Comparison of ENCODE assay signal across 21 mouse cellular contexts in the genomic region with DNA sequence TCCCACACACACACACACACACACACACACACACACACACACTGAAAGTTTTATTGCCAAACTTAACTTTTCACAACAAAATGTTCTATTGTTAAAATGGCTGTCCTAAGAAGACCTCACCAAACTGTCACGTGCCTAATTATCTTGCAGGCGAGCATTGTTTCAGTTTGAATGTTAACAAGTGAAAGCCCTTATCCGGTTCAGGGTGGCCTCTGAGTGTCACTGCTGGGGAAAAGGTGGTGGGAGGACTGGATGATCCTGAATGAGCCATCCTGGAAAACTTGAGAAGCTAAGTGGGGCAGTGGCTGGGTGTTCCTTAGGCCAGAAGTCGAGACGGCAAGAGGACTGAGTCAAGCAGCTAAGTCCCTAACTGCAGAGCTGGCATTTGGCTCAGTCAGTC.
"Had no signal": no experiment of that assay in that cellular context is flagged by ENCODE, and none has a peak within 500 bp of the region (broad histone marks: within the 10 kb centered on the region; RNA-seq: fewer than 3 reads in every experiment).

No protein-coding gene starts in this region.

- H3K4me1 ChIP-seq: liver, embryonic 13.5 days; midbrain, embryonic 12.5 days; neural tube, embryonic 13.5 days; stomach, embryonic 15.5 days had no signal

- H3K27ac ChIP-seq: kidney, postnatal 0 days; layer of hippocampus, adult 2 months; left cerebral cortex, adult 2 months; liver, embryonic 13.5 days; midbrain, embryonic 12.5 days; neural tube, embryonic 13.5 days; stomach, embryonic 15.5 days had no signal

- H3K9ac ChIP-seq: liver, embryonic 13.5 days; midbrain, embryonic 12.5 days; neural tube, embryonic 13.5 days; stomach, embryonic 15.5 days had no signal

- H3K4me3 ChIP-seq: layer of hippocampus, adult 2 months; left cerebral cortex, adult 2 months; liver, embryonic 13.5 days; midbrain, embryonic 12.5 days; myocyte; neural tube, embryonic 13.5 days; stomach, embryonic 15.5 days had no signal

- H3K36me3 ChIP-seq: liver, embryonic 13.5 days; midbrain, embryonic 12.5 days; neural tube, embryonic 13.5 days; stomach, embryonic 15.5 days had no signal

- H3K27me3 ChIP-seq: liver, embryonic 13.5 days; midbrain, embryonic 12.5 days; neural tube, embryonic 13.5 days; stomach, embryonic 15.5 days had no signal

- H3K4me2 ChIP-seq: liver, embryonic 13.5 days; midbrain, embryonic 12.5 days; neural tube, embryonic 13.5 days; stomach, embryonic 15.5 days had no signal

- H3K9me3 ChIP-seq: liver, embryonic 13.5 days; midbrain, embryonic 12.5 days; neural tube, embryonic 13.5 days; stomach, embryonic 15.5 days had no signal

- DNase-seq: kidney, adult 2 months; kidney, postnatal 25 days; layer of hippocampus, adult 9-11 months; liver, embryonic 13.5 days; lung, adult 2 months; lung, postnatal 14 days; lung, postnatal 4 days; retina, postnatal 1 day; right cerebral cortex, postnatal 25 days; spleen, adult 18-20 months; thymus, adult 2 months; thymus, postnatal 14 days; thymus, postnatal 4 days had no signal

- ATAC-seq: midbrain, embryonic 16.5 days had no signal
